Mouse (Mus musculus): Measurements from ENCODE around the gene Pigl. TPM values are rescaled to one million over a fixed set of nuclear protein-coding genes. Genes with fewer than 3 reads are reported as not detected.
"Not testable (repeated sequence)": the region's sequence is repeated elsewhere in the genome, so short reads cannot be mapped to it uniquely, and the experiment has no call there.

Pigl gene
- total RNA-seq, 4 experiments from 2014 or later: 3.1 to 3.8 (median 3.3) TPM

- not testable (repeated sequence) for DNase-seq (ENCODE audit: low spot score)
Observed at GRCm38 (mm10) chr11:62467289-62467688, 9.0 kb downstream of the Pigl start.

DNA sequence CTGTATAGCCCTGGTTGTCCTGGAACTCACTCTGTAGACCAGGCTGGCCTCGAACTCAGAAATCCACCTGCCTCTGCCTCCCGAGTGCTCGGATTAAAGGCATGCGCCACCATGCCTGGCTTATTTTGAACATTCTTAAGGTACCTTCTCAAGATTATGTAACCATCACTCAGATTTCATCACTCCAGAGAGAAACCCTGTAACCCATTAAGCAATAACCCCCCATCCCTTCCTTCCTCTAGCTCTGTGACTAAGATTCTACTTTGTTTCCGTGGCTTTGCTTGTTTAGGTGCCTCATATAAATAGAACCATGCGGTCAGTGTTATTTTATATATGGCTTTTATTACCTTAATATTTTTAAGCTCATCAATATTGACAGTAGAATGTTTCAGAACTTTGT lies 12.2 kb downstream of the Pigl start:
- no peak for DNase-seq (ENCODE audit: low spot score)

DNA sequence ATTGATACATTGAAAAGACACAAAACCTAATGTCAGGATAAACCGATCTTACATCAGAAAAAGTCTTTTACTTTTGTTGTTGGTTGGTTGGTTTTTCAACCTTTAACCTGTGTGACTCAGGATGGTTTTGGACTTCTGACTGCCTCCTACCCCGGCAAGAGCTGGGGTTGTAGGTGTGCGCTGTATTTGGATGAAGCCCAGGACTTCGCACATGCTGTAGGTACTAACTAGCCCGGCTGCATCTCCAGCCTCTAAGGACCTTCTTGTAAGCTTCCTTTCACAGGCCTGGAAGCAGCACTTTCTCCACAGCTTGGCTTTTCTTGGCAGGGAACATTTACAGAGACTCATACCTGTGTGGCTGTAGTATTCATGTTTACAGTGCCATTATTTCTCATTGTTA lies 15.3 kb downstream of the Pigl start:
- no peak for DNase-seq (ENCODE audit: low spot score)

DNA sequence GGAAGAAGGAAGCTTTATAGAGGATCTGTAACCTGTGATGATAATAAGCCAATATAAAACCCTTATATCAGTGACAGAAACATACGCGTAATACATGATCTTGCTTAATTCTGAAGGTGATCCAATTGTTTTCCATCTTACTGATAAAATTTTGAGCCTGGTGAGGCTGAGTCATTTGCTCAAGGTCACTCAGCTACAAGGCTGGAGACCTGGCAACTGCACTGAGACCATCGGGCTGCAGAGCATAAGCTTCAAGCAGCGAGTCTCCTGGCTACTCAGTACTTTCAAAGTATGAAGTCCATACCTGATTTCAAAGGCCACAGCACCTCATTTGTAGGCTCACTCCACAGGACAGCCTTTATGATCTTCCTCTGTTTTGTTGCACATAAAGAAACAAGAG lies 17.9 kb downstream of the Pigl start:
- DNase-seq (ENCODE audit: low spot score): no peak

GRCm38 (mm10) chr11:62478931-62479330 lies 20.7 kb downstream of the Pigl start:
- DNase-seq (ENCODE audit: low spot score): no peak

GRCm38 (mm10) chr11:62479581-62479980 lies 21.3 kb downstream of the Pigl start:
- DNase-seq (ENCODE audit: low spot score): no peak

DNA sequence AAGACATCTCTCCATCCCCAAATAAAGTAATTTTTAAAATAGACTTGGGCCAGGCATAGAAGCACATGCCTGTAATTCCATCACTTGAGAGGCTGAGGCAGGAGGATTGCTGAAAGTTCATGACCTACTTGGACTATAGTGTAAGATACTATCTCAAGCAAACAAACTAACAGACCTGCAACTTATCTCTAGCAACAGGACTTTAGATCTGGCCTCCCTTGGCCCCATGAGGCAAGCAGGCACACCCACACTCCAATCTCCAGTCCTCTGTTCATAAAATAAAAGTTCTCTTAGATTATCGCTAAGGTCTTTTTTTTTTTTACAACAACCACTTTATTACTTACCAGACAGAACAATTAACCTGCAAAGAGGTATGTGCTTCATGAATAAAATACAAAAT lies 28.7 kb downstream of the Pigl start:
- no peak for DNase-seq (ENCODE audit: low spot score)

DNA sequence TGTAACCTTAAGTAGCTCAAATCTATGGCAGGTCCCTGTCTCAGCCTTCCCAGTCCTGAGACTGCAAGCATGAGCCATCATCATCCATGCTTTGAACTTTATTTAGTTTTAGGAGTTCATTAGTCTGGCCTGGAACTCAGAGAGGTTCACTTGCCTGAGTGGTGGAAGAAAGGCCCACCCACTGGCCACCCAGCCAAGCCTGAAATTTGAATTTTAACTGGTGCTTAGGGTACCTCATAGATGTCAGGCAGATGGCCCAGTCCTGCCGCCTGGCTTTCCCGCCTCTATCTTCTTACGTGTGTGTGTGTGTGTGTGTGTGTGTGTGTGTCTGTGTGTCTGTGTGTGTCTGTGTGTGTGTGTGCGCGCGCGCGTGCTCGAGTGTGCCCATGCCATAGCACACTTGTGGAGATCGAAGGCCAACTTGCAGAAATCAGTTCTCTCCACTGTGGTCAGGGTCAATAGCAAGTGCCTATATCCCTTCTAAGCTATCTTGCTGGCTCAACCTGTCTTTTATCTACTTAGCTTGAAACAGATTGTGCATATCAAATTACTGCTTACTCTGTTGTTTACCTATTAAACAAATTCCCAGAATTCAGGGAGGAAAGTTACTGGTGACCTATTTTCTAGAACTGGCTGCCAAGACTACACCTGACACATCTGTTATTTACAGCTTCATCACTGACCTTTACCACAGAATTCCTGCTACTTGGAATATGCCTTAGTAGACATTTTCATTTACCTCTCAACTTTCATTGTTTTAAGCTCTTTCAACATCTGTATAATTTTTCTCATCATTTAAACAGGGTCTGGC lies 29.5 kb downstream of the Pigl start:
- no peak for DNase-seq (ENCODE audit: low spot score)

- no peak for DNase-seq (ENCODE audit: low spot score)
Observed at GRCm38 (mm10) chr11:62493701-62494100, 35.4 kb downstream of the Pigl start.

- peak; percentile 66 for DNase-seq (ENCODE audit: low spot score)
Observed at GRCm38 (mm10) chr11:62494754-62495275, 36.6 kb downstream of the Pigl start.

DNA sequence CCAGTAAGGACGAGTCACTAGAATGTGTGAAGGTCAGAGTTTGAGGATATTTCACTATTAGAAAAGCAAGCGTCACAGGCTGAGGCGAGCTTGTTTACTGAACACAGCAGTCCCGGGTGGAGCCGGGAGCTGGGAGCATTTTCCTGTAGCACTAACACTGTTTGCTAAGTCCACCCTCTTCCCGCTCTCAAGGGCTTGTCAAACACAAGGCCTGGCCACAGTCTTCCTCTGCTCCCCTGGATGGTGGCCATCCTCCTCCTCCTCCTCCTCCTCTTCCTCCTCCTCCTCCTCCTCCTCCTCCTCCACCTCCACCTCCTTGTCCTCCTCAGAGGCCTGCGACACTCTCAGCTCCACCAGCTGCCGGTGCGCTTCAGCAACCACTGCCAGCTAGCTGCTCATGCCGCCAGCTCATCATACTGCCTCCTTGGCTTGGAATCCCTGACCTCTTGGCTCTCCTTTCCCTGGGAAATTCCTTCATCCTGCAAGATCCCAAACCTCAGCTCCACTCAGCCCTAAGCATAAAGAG lies 37.1 kb downstream of the Pigl start:
- peak; percentile 25 for DNase-seq (ENCODE audit: low spot score)

DNA sequence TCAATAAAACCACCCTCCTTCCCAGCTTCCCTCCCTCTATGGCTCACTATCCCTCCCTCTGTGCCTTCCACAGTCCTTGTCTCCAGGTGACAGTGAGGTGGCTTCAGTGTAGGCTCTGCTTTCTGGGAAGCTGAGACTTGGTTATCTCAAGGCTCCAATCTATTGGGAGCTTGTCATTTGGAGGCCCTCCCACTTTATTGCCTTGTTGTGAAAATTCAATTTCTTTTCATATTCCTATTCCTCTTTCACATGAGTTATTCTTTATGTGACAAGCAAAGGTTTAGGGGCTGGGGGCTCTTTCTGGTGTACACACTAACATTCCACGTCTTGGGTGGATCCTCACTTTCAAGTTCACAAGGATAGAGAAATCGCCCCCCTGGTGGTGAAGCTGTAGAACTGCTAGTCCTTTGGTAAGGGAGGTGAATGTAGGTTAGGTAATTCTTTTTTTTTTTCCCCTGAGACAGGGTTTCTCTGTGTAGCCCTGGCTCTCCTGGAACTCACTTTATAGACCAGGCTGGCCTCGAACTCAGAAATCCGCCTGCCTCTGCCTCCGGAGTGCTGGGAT lies 38.0 kb downstream of the Pigl start:
- peak; percentile 18 for DNase-seq (ENCODE audit: low spot score)

GRCm38 (mm10) chr11:62497181-62497580 lies 38.9 kb downstream of the Pigl start:
- no peak for DNase-seq (ENCODE audit: low spot score)

DNA sequence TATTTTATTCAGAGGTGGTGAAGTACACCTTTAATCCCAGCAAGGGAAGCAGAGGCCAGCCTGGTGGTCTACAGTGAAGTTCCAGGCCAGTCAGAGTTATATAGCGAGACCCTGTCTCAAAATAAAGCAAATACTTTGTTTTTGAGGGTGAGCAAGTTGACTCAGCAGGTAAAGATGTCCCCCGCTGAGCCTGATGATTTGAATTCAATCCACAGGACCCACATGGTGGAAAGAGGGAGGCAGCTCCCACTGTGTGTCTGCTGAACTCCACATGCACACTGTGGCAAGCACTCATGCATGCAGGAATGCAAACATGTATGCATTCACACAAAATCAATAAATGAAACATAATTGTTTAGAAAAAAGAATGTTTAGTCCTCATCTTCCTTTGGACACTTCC lies 40.5 kb downstream of the Pigl start:
- DNase-seq (ENCODE audit: low spot score): no peak

GRCm38 (mm10) chr11:62500529-62500928 lies 42.3 kb downstream of the Pigl start:
- no peak for DNase-seq (ENCODE audit: low spot score)

- DNase-seq (ENCODE audit: low spot score): no peak
Observed at GRCm38 (mm10) chr11:62507683-62508082, 49.4 kb downstream of the Pigl start.

GRCm38 (mm10) chr11:62508365-62508764 lies 50.1 kb downstream of the Pigl start:
- not testable (repeated sequence) for DNase-seq (ENCODE audit: low spot score)

DNA sequence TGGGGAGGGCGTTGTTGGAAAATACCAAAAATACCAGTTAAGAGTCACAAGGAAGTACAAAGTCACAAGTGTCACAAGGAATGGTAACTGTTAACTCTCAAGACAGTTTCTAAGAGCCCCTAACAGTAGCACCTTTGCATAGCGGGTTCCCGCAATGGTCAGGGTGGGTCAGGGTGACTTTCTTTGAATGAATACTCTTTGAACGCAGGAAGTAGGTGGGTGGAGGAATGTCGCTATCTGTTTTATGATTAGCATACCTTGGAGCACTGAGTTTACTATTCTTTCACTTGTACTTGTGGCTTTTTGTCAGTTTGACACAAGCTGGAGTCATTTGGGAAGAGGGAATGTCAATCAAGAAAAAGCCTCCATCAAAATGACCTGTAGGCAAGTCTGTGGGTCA lies 50.6 kb downstream of the Pigl start:
- not testable (repeated sequence) for DNase-seq (ENCODE audit: low spot score)

GRCm38 (mm10) chr11:62509571-62509970 lies 51.3 kb downstream of the Pigl start:
- no peak for DNase-seq (ENCODE audit: low spot score)

GRCm38 (mm10) chr11:62510956-62511355 lies 52.7 kb downstream of the Pigl start:
- DNase-seq (ENCODE audit: low spot score): no peak

DNA sequence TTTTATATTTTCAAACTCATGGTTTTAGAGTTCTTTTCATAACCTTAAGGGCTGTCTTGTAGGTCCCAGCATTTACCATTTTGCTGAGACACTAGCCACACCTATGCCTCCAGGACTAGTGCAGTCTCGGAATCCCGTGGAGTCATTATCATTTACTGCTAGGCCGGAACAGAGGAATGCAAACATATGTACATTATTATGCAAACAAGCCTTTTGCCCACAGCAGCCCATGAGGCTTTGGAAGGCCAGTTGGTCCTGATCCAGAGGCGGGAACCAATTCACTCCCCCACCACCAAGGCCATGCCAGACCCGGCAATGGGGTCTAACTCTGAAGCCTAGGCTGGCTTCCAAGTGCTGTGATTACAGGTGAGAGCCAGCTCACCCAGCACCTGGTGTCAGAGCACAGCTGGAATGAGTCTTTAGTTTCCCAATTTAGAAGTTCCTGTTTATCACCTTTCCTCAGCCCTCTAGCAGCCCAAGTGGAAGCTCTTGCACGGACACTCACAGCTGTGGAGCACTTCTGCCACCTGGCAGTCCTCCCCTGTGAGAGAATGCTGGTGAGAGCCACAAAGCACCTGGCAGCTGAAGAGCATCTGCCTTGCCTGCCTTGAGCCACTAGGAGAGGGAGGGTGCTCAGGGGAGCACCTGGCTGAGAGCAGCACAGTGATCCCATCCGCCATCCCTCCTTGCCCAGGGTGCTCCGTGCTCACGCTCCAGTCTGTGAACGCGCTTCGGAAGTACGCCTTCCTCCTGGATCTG lies 53.4 kb downstream of the Pigl start:
- no peak for DNase-seq (ENCODE audit: low spot score)

- DNase-seq (ENCODE audit: low spot score): no peak
Observed at GRCm38 (mm10) chr11:62512529-62513080, 54.3 kb downstream of the Pigl start.
